Mouse (Mus musculus) granulocyte monocyte progenitor cell, adult 5-6 weeks (primary cell): ENCODE measurements around the gene Stk38. TPM values are rescaled to one million over a fixed set of nuclear protein-coding genes. Genes with fewer than 3 reads are reported as not detected.

Source experiments
- ATAC-seq: replicated peaks from 2 replicates; pipeline ENCODE4 v1.8.0; 2016; ENCODE audit warnings: mild to moderate bottlenecking, moderate TSS enrichment, inconsistent platforms; ENCODE audit not compliant: poor library complexity, severe bottlenecking
- total RNA-seq, 2 experiments: library from RNA; stranded (forward) in 1 of 2; stranded (reverse) in 1 of 2; fragments of 200-712, 200-1000 nt in 1 of 2; fragments of >200 nt in 1 of 2; fragmentation: Nextera tagmentation in 1 of 2; gene quantifications; 2 replicates each; pipeline ENCODE4 v1.2.3; 2014 to 2017

Stk38 gene
- total RNA-seq, 2 experiments from 2014 or later, result 58.2 to 116 TPM

DNA sequence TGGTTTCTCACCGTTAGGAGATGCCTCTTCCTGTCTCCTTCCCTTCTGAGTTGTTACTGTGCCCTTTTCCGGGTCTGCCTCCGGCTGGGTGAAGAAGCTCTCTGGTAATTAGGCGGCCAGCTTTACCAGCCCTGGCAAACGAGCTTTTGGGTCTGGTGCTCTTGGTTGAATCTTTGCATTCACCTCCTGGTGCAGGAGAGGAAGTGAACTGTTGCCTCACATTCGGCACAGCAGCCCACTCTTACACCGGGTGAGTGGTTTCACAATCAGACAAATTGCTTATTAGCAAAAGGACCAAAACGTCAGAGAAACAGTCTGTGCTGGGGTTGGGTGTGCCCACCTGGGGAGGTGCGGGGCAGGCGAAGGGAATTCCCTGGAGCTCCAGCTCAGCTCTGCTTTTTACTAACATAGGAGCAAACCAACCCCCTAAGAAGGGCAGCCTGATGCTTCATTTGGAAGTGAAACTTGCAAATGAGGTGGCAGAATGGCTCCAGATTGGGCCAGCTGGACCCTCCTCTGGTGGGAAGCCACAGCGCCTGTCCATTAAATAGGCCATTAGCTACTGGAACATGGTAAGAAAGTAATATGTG, 40.7 kb downstream of the Stk38 start:
- peak; percentile 82 for ATAC-seq

DNA sequence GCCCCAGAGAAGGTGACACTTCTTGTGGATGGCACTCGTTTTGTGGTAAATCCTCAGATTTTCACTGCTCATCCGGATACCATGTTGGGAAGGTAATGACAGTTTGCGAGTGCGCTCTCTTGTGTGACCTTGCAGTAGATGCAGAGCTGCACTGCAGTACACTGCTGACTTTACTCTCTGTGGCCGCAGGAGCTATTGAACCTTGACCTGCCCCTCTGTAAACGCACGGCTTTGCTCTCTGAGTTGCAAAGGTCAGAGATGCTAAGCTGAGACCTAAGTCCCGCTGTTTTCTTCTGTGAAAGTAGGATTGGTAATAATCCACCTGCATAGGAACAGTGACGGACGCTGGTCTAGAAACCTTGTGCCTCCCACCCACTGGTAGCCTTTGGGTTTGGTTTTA, 46.2 kb downstream of the Stk38 start:
- no peak for ATAC-seq

DNA sequence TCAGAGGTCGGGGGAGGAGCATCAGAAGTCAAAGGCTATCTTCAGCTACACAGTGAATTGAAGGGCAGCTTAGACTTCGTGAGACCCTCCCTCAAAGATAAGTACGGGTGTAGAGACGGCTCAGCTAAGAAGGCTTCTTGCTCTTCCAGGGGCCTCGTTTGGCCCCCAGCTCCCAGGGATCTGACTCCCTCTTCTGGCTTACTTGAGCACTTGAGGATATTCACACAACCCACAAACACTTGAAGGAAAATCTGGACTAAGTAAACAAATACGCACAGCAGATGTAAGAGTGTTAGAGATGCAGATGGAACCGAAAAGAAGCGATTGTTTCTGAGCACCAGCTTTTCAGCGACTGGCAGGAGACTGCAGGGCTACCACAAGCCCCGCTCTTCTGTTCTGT, 47.2 kb downstream of the Stk38 start:
- no peak for ATAC-seq

DNA sequence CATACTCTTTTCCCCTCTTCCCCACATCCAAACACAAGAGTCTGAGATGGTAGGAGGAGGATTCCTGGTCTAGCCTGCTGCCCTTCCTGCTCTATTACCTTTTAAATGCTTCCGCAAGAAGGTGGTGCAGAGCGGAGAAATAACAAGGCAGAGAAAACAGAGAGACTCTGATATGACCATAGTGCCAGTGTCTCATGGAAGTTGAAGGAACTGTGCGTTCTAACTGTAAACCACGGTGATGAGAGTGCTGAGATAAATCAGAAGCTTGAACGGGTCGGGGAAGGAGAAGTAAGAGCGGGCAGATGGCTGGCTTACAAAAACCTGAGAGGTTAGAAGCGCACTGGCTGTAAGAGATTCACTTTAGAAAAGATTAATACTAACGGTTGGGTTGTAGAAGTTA, 53.4 kb downstream of the Stk38 start:
- ATAC-seq, result no peak

DNA sequence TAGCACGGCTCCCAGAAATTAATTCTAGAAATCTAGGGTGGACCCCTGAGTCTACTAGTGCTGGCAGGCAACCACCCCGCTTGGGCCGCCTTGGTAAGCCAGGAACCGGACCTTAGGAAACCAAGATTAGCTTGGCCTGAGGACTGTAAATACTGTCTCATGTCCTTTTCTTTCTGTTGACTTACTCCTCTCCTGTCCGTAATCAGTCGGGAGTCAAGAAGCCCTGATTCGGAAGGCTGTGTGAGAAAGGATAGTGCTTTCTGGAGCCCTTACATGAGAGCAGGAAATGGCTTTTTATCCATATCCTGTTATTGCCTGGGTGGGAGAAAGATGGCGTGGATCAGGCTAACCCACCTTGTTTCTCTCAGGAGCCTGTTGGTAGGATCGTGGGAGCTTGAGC, 54.5 kb downstream of the Stk38 start:
- ATAC-seq, result no peak

DNA sequence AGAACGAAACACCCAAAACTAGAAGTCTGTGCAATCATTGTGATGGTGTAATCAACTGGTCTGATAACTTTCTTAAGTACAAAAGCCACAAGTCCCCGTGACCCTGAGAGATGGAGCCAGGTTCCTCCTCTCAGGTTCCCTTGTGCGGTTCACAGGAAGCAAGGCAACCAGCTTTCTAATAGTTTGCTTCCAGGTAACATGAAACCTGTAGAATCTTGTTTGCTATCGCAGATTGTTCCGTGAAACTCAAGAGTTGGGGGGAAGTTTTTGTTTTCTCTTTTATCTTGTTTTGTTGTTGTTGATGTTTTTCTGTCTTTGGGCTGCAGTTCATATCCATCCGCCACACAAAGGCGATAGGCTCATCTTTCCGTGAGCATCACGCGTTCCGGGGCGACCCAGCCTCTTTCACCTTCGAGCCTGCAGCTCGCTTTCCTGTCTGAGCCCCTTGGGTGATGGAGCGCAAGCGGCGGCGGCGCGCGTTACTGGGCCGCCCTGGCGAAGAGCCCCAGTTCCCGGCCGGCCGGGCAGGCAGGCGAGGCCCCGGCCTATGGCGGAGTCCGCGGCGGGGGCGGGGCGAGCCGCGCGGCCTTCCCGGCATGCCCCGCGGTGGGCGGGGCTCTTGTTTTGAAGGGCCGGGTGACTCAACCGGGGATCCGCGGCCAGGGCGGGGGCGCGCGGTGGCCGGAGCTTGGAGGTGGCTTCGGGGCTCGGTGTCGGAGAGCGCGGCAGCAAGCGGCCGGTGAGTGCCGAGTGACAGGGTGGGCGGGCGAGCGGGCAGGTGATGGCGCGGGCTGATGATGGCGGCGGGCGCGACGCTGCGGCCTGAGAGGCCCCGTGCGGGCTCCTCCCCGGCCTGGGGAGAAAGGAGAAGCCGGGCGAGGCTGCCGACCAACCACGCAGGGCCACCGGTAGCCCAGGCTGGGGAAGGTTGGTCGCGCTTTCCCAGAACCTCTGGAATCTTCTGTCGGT, 55.7 kb downstream of the Stk38 start, which contains the start of gene Kctd20:
Kctd20 (plus strand) TSS at position 120 of the 969 bp plus-strand sequence.
- ATAC-seq, result peak; percentile 71

DNA sequence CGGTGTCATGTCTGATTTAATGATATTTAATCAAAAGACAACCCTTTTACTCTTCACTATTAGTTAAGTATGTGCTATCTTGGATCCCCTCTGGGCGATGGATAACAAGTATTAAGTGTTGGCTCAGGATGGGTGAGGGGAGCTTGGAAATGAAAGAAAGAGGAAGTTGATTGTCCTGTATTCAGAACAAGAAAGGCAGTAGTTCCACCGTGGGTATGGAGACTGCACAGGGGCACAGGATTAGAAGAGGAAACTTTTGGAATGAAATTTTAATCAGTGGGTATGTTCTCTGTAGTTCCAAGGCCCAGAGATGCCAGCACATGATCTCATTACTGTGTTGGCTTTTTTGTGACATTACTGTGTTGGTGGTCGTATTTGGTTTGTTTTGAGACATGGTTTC, 57.0 kb downstream of the Stk38 start:
- ATAC-seq, result no peak

DNA sequence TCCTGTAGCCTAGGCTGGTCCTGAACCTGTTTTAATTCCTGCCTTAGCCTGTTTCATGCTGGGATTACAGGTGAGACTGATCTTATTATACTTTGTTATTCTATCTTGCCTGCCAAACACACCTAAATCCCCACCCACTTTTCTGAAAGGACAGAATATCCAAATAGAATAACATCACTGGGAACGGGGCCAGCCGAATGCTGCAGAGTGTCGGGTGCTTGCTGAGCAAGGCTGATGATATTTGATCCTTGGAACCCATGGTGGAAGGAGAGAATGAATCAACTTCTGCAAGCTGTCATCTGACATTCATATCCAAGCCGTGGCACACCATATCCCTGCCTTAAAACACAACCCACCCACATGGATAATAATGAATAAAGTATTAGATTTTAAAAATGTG, 59.1 kb downstream of the Stk38 start:
- ATAC-seq, result no peak

DNA sequence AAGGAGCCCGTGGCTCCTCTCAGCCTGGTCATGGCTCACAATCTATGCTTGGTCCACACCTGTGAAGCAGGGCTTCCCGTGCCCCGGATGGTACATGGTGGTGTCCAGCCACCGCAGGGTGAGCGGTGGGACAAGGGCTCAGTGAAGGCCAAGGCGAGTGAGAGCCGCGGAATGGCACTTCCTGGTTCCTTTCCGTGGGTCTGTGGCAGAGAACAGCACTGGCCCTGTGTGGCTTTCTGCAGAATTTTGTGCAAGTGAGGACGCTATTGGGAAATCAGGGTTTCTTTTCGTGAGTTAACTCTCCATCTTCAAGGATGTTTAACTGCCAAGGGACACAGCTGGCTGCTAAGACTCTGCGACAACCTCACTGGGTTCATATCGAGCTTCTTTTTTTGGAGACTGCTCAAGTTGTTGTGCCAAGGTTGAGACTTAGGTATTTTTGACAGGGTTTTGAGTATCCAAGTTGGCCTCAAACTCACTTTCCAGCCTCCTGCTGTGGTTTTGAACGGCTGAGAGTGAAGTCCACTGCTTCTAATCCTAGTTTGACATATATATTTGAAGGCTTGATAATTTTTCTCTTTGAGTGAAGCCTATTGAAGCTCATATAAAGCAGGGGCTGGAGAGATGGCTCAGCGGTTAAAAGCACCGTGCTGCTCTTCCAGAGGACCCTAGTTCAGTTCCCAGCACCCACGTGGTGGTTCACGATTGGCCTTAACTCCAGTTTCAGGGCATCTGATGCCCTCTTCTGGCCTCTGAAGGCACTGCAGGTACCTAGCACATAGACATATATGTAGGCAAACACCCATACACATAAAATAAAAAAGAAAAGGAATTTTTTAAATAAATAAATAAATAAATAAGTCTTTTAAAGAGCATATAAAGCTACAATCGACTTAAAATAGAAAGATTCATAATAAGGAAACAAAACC, 60.5 kb downstream of the Stk38 start:
- ATAC-seq, result peak; percentile 68

DNA sequence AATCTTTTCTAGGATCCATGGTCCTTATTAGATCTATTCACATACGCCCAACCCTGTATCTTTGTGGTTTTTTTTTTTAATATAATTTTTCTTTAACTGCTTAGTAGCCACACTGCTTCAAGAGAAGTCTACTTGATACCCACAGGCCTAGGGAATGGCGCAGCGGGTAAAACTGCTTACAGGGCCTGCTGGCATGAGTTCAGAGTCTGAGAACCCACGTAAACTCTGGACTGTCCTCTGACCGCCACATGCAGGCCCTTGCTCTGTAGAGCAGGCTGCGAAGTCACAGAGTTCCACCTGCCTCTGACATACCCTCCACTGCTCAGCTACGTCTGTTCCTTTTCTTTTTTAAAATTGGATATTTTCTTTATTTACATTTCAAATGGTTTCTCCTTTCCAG, 63.3 kb downstream of the Stk38 start:
- no peak for ATAC-seq

DNA sequence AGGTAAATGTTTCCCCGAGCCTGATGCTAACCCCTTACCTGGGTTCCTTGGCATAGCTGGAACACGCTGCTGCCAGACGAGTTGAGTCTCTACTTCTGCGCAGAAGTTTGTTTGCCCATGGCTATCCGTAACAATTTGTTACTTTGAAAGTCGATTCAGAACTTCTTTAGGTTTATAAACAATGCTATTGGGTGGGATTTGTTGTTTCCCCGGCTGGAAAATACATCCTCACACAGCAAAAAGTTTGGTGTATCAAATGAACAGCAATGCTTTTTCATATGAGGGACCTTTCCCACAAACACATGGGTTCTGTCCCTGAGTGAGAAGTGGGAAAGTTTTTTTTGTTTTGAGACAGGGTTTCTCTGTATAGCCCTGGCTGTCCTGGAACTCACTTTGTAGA, 64.1 kb downstream of the Stk38 start, which contains the start of gene Pxt1:
Pxt1 (minus strand) TSS at position 101 of the 400 bp plus-strand sequence.
- ATAC-seq, result no peak

DNA sequence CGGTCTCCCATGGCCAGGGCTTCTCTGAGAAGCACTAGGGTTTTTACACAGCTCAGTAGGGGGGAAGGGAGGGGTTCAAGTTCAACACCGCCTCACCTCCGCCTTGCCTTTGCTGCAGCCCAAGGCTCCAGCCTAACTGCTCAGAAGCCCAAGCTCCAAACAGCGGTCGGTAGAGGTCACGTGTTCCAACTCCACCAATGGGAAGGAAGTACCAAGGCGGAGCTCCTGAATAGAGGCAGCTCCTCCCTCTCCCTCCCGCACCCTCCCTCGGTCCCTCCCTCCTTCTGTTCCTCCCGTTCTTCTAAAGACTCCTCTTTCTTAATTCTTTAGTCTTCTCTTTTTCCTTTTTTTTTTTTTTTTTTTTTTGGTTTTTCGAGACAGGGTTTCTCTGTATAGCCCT, 65.7 kb downstream of the Stk38 start:
- ATAC-seq, result peak; percentile 33; the same call in 1 of the 2 replicates

DNA sequence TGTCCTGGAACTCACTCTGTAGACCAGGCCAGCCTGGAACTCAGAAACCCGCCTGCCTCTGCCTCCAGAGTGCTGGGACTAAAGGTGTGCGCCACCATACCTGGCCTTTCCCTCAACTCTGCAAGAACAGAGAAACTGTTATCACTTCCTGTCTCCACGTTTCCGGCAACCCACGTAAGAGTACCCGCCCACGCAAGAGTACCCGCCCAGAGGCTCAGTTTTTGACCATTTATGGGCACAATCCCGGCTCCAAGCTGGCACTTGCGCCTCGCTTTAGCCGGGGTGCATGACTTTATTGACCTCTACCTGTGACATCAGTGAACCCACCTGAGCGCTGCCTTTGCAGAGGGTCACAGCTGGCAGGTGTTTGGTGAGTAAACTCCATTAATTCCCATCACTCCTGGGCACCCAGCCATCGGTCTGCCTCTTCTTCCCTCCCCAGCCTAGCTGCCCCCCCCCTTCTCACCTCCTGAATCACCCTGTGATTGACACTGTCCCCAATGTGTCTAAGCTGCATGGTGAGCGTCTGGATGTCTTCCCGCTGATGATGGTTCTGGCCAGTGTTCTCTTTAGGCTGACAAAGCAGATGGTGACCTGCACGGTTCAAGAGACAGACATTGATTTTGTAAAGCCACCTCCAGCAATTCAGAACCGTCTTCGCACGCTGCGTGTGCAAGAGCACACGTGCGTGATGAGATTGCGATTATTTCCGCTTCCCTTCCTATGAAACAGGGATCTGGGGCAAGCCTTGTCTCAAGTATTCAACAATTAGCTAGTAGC, 66.8 kb downstream of the Stk38 start:
- ATAC-seq, result no peak

DNA sequence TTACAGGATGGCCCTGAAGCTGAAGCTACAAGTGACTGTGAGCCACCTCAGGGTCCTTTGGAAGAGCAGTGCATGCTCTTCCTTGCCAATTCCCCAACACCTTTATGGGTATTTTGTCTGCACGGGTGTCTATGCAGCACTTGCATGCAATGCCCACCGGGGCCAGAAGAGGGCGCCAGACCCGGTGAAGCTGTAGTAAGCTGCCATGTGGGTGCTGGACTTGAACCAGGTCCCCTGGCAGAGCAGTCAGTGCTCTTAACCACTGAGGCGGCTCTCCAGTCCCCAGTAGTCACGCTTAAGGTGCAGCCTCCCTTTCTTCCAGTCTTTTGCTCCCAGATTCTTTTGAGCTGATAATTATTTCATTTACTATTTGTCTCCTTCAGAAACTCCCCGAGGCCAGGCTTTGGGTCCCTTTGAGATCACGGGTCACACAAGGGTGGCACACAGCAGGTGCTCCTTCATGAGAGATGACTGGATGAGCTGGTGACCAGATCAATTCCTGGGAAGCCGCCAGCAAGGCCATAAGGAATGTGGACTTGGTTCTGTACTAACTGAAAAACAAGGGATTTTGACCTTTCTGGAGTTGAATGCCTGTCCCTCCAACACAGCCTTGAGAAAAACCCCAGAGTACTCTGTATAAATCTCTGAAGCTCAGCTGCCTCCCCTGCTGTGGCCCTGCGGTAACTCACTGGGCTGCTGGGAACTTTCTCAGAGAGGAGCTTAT, 71.0 kb downstream of the Stk38 start:
- ATAC-seq, result peak; percentile 46; the same call in 1 of the 2 replicates

DNA sequence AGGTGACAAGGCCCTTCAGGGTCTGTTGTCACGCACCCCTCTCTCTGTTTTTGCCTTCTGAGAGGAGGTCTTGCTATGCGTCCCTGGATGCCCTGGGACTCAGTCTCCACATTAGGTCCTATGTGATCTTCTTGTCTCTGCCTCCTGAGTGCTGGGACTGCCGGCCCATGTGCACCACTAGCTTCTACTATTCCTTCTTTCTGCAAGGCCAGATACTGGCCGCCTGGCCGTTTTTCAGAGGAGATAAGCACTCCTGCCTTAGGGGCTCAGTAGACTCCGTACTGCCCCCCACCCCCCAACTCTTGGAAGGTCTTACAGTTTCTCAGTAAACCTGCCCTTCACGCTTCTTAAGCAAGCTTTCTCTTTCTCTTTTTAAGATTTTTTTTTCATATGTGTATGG, 71.7 kb downstream of the Stk38 start:
- ATAC-seq, result no peak

DNA sequence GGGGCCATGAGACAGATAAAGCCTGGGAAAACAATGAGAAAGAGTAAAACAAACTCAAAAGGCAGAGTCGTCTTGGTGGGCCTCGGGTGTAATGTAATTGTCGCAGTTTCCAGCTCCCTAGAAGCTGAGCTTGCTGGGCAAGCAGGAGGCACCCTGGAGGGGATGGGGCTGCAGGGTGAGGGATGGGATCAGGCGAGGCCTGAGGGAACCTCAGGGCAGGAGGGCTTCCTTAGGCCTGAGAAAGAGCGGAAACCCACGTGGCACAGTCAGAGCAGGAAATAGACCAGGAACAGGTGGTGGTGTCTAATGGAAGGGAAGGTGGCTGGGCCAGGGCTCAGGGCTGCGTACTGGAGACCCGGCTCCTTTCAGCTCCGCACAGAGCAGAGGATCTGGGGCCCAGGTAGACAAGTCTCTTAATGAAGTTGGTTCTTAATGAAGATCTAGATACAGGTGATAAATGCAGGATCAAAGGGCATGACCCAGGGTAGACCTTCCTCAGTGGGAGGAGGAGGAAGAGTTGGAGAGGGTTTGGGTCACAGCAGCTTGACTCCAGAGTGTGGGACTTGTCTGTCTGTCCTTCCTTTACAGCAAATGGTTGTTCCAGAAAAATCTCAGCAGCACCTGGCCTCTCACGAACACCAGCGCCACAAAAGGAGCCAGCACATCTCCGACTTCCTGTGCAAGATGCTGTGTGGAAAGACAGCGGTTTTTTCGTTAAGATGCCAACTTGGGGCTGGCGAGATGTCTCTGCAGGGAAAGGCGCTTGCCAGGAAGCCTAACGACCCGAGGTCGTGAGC, 73.5 kb downstream of the Stk38 start:
- no peak for ATAC-seq

DNA sequence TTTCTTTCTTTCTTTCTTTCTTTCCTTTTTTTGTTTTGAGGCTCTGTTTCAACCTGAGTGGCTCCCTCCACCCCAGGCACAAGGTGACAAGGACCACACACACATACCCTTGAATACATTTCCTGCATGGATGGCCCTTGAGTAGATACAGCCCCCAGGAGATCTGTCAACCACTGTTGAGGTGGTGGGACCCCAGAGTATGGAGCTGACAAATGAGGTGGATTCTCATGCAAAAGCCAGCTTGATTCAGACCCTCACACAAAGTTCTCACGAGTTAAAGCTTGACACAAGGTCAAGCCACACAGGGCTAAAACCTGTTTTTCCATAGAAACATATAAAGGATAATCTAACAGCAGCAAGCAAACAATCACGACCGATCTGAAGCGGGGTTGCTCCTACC, 75.5 kb downstream of the Stk38 start:
- no peak for ATAC-seq
